Mouse (Mus musculus): ENCODE data around the gene Gm11937. TPM values are rescaled to one million over a fixed set of nuclear protein-coding genes. Genes with fewer than 3 reads are reported as not detected.

Gene Gm11937
- total RNA-seq, 1 experiment from 2014 or later: not detected

- DNase-seq: no peak
Observed at GRCm38 (mm10) chr11:99581051-99581450, 28.9 kb downstream of the Gm11937 start.

DNA sequence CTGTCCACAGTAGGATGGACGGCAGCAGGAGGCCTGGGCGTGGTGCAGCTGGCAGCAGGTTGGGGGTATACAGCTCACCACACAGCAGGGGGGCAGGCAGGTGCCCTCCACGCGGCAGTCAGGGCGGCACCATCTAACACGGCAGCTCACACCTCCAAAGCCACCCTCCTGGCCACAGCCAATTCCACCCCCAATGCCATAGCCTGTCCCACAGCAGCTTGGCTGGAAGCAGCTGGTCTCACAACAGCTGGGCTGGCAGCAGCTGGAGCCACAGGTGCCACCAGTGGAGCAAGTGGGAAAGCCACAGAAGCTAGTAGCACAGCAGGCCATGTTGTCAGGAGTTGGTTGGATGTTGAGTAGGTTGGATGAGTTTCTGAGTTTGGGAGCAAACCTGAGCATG lies 29.4 kb downstream of the Gm11937 start, which contains the start of gene Krtap1-5:
Gene Krtap1-5 (minus strand): TSS at position 381 of the 400 bp plus-strand sequence.
- DNase-seq: no peak

DNA sequence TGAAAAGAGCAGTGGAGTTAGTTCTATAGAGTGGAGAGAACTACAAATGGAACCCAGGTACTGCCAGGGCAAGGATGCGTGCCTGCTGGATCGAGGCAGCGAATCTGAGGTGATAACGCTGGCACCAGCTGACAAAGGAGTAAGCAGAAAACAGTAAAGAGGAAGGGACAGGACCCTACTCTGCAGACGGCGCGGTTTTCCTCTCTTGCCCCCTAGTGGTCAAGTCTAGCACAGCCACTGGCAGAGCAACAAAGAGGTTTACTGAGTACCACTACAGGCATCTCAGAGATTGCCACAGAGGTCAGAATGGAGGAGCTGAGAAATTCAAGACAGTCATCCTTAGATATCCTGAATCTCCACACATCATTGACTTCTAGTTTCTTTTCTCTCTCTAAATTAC lies 35.9 kb downstream of the Gm11937 start:
- peak; percentile 72 for DNase-seq

DNA sequence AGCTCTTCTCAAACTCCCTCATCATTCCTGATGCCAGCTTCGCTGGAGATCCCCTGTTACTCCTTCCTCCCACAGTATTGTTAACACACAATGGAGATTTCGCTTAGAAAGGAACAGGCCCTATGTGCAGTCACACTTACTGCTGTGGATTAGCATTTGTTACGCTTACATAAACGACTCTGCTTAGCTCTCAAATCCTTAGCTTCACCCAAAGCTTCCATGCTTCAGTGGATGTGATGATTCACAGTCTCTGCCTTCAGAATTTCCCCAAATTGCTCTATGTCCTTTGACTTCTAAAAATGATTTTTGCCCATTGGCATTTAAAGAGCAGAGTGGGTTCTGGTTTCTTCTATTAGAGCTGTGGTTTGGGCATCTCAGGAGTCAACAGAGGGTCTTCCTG lies 36.8 kb downstream of the Gm11937 start:
- DNase-seq: no peak

DNA sequence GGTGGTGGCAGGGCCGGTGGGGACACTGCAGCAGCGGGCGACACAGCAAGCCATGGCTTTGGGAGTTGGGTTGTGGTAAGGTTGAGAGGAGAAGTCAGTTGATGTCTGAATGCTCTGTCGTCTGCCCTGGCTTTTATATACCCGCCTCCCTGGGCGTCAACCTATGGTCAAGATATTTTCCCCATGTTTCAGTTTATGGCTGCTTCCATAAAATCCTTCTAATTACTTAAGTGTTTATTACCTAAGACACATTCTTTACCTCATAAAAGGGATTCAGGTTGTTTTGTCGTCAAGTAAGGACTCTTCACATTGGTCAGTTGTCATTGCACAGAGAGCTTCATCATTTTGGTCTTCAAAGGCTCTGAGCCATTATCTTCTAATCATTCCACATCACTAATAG lies 43.5 kb downstream of the Gm11937 start, which contains the start of gene Krtap3-1:
Gene Krtap3-1 (minus strand): TSS at position 101 of the 400 bp plus-strand sequence.
- no peak for DNase-seq

DNA sequence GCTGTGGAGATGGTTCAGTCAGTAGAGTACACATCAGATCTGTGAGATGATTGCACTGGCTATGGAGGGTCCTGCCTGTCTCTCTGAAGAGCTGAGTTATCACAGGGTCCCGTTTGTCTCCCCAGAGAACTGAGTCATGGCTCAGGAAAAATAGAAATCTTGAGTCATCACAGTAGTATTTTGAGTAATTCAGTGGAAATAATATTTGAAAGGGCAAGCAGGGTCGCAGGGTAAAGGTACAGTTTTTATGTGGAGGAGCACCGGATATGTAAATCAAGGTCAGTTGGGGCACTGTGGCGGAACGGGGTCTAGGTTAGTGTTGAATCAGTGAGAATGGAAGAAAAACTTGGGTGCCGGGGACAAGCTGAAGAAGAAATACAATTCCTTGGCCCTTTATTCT lies 47.4 kb downstream of the Gm11937 start:
- no peak for DNase-seq

Other genes starting within 250 kb of the Gm11937 start
- gene Krt28, start 235.3 kb downstream of the Gm11937 start, total RNA-seq (2021): not detected in 2 replicates
- gene Krt10, start 220.8 kb downstream of the Gm11937 start, total RNA-seq (2021): 4.3 and 7.7 TPM in 2 replicates
- not detected in 2 replicates for gene Krt12, start 187.9 kb downstream of the Gm11937 start, total RNA-seq (2021)
- 0.15 TPM in 1 of 2 replicates, not detected in the other for gene Krt20, start 172.0 kb downstream of the Gm11937 start, total RNA-seq (2021)
- not detected in 2 replicates for gene Krt23, start 117.1 kb downstream of the Gm11937 start, total RNA-seq (2021)
- not detected in 2 replicates for gene Krt39, start 88.9 kb downstream of the Gm11937 start, total RNA-seq (2021)
- not detected in 2 replicates for gene Krt40, start 67.0 kb downstream of the Gm11937 start, total RNA-seq (2021)
- gene Krtap3-3, start 59.3 kb downstream of the Gm11937 start, total RNA-seq (2021): not detected in 2 replicates
- not detected in 2 replicates for gene Krtap3-2, start 53.3 kb downstream of the Gm11937 start, total RNA-seq (2021)
- not detected in 2 replicates for gene Gm11939, start 50.7 kb downstream of the Gm11937 start, total RNA-seq (2021)
- gene Krtap3-1, start 43.6 kb downstream of the Gm11937 start, total RNA-seq (2021): not detected in 2 replicates
- gene Krtap1-5, start 29.2 kb downstream of the Gm11937 start, total RNA-seq (2021): not detected in 2 replicates
- not detected in 2 replicates for gene Krtap1-4, start 26.5 kb downstream of the Gm11937 start, total RNA-seq (2021)
- gene Krtap1-3, start 18.9 kb downstream of the Gm11937 start, total RNA-seq (2021): not detected in 2 replicates
- gene Krtap9-3, start 12.1 kb downstream of the Gm11937 start, total RNA-seq (2021): not detected in 2 replicates
- gene Gm11938, start 6.9 kb downstream of the Gm11937 start, total RNA-seq (2021): not detected in 2 replicates
- gene Krtap2-4, start 4.7 kb upstream of the Gm11937 start, total RNA-seq (2021): not detected in 2 replicates
- gene Gm11562, start 10.2 kb upstream of the Gm11937 start, total RNA-seq (2021): not detected in 2 replicates
- gene Krtap4-1, start 18.0 kb upstream of the Gm11937 start, total RNA-seq (2021): not detected in 2 replicates
- not detected in 2 replicates for gene Krtap4-2, start 24.9 kb upstream of the Gm11937 start, total RNA-seq (2021)
- gene Krtap4-7, start 33.9 kb upstream of the Gm11937 start, total RNA-seq (2021): not detected in 2 replicates
- gene Gm11555, start 40.0 kb upstream of the Gm11937 start, total RNA-seq (2021): not detected in 2 replicates
- not detected in 2 replicates for gene Gm11563, start 48.8 kb upstream of the Gm11937 start, total RNA-seq (2021)
- not detected in 2 replicates for gene Krtap4-6, start 55.8 kb upstream of the Gm11937 start, total RNA-seq (2021)
- gene Gm14190, start 80.6 kb upstream of the Gm11937 start, total RNA-seq (2021): not detected in 2 replicates
- gene Gm14180, start 124.1 kb upstream of the Gm11937 start, total RNA-seq (2021): not detected in 2 replicates
- not detected in 2 replicates for gene Gm11595, start 162.7 kb upstream of the Gm11937 start, total RNA-seq (2021)
- gene Krtap4-8, start 170.5 kb upstream of the Gm11937 start, total RNA-seq (2021): not detected in 2 replicates
- not detected in 2 replicates for gene Krtap4-9, start 175.0 kb upstream of the Gm11937 start, total RNA-seq (2021)
- gene Gm11596, start 183.3 kb upstream of the Gm11937 start, total RNA-seq (2021): not detected in 2 replicates
- not detected in 2 replicates for gene Gm11569, start 188.7 kb upstream of the Gm11937 start, total RNA-seq (2021)
- gene Gm11554, start 194.3 kb upstream of the Gm11937 start, total RNA-seq (2021): not detected in 2 replicates
- gene Krtap4-13, start 199.7 kb upstream of the Gm11937 start, total RNA-seq (2021): not detected in 2 replicates
- gene Gm11564, start 205.5 kb upstream of the Gm11937 start, total RNA-seq (2021): not detected in 2 replicates
- not detected in 2 replicates for gene 2300003K06Rik, start 227.9 kb upstream of the Gm11937 start, total RNA-seq (2021)
- not detected in 2 replicates for gene Krtap4-16, start 241.4 kb upstream of the Gm11937 start, total RNA-seq (2021)
- not detected in 2 replicates for gene Gm11568, start 247.7 kb upstream of the Gm11937 start, total RNA-seq (2021)

All from adrenal gland, postnatal 25 days (tissue).